Mouse (Mus musculus) limb, embryonic 14.5 days (tissue): Measurements from ENCODE around the gene Sgca. TPM values are rescaled to one million over a fixed set of nuclear protein-coding genes. Genes with fewer than 3 reads are reported as not detected.

Experiments used
- ATAC-seq: fragments of 200-750 bp; cut with Nextera tagmentation; 2 replicates; pipeline ENCODE4 v1.8.0; 2017; ENCODE audit warnings: low read depth, moderate number of reproducible peaks, moderate TSS enrichment; ENCODE audit not compliant: low FRiP score
- DNase-seq: peaks from one replicate; pipeline ENCODE4 v3.0.0-alpha.2; 2015; ENCODE audit warnings: low spot score
- H3K27ac ChIP-seq: fragments of 300-500 bp; sonication (generic); replicated peaks from 2 replicates; pipeline ENCODE4 v1.5.1; 2014; ENCODE audit warnings: low read depth, mild to moderate bottlenecking, low read length, moderate library complexity, mixed read lengths
- H3K27me3 ChIP-seq: fragments of 300-500 bp; sonication (generic); 2 replicates; pipeline ENCODE4 v1.6.1; 2014; ENCODE audit warnings: low read length, mixed read lengths; ENCODE audit not compliant: control insufficient read depth, insufficient read depth
- H3K36me3 ChIP-seq: fragments of 300-500 bp; sonication (generic); 2 replicates; pipeline ENCODE4 v1.6.1; 2014; ENCODE audit warnings: mild to moderate bottlenecking, low read length, moderate library complexity, mixed read lengths; ENCODE audit not compliant: control insufficient read depth, insufficient read depth
- H3K4me1 ChIP-seq: fragments of 300-500 bp; sonication (generic); 2 replicates; pipeline ENCODE4 v1.6.1; 2014; ENCODE audit warnings: antibody characterized with exemption, low read length, mixed read lengths; ENCODE audit not compliant: control insufficient read depth, insufficient read depth
- H3K4me2 ChIP-seq: fragments of 300-500 bp; sonication (generic); replicated peaks from 2 replicates; pipeline ENCODE4 v1.6.1; 2014; ENCODE audit warnings: low read depth, mild to moderate bottlenecking, low read length, moderate library complexity; ENCODE audit not compliant: severe bottlenecking
- H3K4me3 ChIP-seq: fragments of 300-500 bp; sonication (generic); replicated peaks from 2 replicates; pipeline ENCODE4 v1.5.1; 2014; ENCODE audit warnings: low read length
- H3K9ac ChIP-seq: fragments of 300-500 bp; sonication (generic); 2 replicates; pipeline ENCODE4 v1.6.1; 2014; ENCODE audit warnings: mild to moderate bottlenecking, low read depth, low read length, moderate library complexity; ENCODE audit not compliant: severe bottlenecking
- H3K9me3 ChIP-seq: fragments of 300-500 bp; sonication (generic); 2 replicates; pipeline ENCODE4 v1.6.1; 2016; ENCODE audit warnings: low read length; ENCODE audit not compliant: control insufficient read depth
- POLR2A ChIP-seq: fragments of 200-500 bp; IDR thresholded peaks from 2 replicates; pipeline ENCODE4 v1.8.0; 2012; ENCODE audit warnings: inconsistent platforms, mild to moderate bottlenecking, moderate library complexity, borderline replicate concordance; ENCODE audit not compliant: insufficient read depth, insufficient read length; ENCODE audit errors: extremely low read depth
- WGBS: fragments of 180-500 bp; shearing (Covaris S2); extraction: QIAGEN DNeasy Blood & Tissue Kit; methylation state at CpG from one replicate; pipeline ENCODE4 v1.1.7; 2014; 5-methylcytosine and 5-hydroxymethylcytosine counted together
- polyA plus RNA-seq, 2 experiments: library from polyadenylated mRNA; depleted of rRNA in 1 of 2; stranded (reverse) in 1 of 2; unstranded in 1 of 2; fragments of >200 nt; fragmentation: Nextera tagmentation in 1 of 2; extraction: Ambion mirVana in 1 of 2; gene quantifications; 2 replicates each; pipeline versions ENCODE4 v1.2.1 to v1.2.3; 2012 to 2014

Sgca gene
- polyA plus RNA-seq, 2 experiments: 10.2 to 32.9 TPM

DNA sequence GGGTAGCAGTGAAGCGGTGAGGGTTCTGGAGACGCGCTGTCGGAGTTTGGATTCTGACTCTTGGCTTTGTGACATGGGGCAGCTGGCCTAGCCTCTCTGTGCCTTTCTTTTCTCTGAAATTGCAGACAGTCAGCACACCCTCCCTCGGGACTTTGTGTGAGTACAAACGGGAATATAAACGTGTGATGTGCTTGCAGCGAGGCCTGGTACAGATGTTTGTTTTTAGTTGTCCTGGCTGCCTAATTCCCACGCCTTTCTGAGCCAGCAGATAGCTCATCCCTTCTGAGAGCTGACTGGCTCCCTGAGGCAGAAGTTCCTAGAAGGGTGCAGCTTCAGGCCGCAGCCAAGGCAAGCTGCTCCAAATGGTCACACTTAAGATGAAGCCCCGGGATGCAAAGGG, 49.7 kb downstream of the Sgca start:
- no peak for ATAC-seq
- DNase-seq: no peak
- no peak overlapping the region for H3K4me2 ChIP-seq
- H3K4me1 ChIP-seq: peaks cover 33% of the 10 kb centered on the region
- no peaks in the 10 kb centered on the region for H3K9me3 ChIP-seq
- no peaks in the 10 kb centered on the region for H3K27me3 ChIP-seq
- H3K36me3 ChIP-seq: no peaks in the 10 kb centered on the region
- no peak overlapping the region for H3K4me3 ChIP-seq
- no peak overlapping the region for H3K9ac ChIP-seq
- WGBS: 53% methylated on average over 11 of the region's 11 CpGs
- H3K27ac ChIP-seq: no peak overlapping the region
- no peak for TF ChIP-seq POLR2A

DNA sequence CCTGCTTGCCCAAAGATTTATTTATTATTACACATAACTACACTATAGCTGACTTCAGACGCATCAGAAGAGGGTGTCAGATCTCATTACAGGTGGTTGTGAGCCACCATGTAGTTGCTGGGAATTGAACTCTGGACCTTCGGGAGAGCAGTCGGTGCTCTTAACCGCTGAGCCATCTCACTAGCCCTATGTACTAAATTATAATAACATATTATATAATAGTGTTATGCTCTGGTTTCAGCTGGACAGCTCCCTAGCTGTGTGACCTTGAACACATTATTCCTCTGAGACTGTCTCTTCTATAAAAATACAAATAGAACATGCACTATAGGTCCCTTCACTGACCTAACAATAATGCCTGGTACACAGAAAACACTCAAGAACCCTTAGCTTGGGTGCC, 51.1 kb downstream of the Sgca start:
- peaks cover 27% of the 10 kb centered on the region for H3K4me1 ChIP-seq
- no peak overlapping the region for H3K9ac ChIP-seq
- no peak overlapping the region for H3K27ac ChIP-seq
- TF ChIP-seq POLR2A: no peak
- no peak overlapping the region for H3K4me2 ChIP-seq
- H3K36me3 ChIP-seq: no peaks in the 10 kb centered on the region
- ATAC-seq (no peak), DNase-seq (no peak)
- WGBS: 95% methylated on average over 4 of the region's 4 CpGs
- no peaks in the 10 kb centered on the region for H3K27me3 ChIP-seq
- no peak overlapping the region for H3K4me3 ChIP-seq
- H3K9me3 ChIP-seq: no peaks in the 10 kb centered on the region

DNA sequence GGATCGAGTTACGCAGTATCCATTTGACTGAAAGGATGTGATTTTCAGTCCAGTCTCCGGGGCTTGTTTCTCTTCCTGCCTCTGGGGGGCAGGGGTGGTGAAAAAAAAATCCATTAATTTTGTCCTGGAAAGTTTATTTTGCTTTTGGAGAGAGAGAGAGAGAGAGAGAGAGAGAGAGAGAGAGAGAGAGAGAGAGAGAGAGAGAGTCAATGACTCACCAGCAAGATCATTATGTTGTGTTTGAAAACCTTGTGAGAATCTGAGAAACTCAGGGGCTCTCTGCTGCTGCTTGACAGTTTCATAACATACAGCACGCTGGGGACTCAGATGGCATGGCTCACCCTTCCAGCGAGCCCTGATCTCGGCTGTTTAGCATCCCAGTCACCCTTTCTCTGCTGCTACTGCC, 55.1 kb downstream of the Sgca start:
- Histone ChIP-seq H3K4me2 (no peak overlapping the region), H3K27ac (no peak overlapping the region), H3K27me3 (no peaks in the 10 kb centered on the region), H3K4me3 (no peak overlapping the region), H3K4me1 (peaks cover 18% of the 10 kb centered on the region), H3K9me3 (no peaks in the 10 kb centered on the region), H3K9ac (no peak overlapping the region), H3K36me3 (no peaks in the 10 kb centered on the region)
- 27% methylated on average over 6 of the region's 6 CpGs for WGBS
- no peak for TF ChIP-seq POLR2A
- DNase-seq (no peak), ATAC-seq (no peak)

DNA sequence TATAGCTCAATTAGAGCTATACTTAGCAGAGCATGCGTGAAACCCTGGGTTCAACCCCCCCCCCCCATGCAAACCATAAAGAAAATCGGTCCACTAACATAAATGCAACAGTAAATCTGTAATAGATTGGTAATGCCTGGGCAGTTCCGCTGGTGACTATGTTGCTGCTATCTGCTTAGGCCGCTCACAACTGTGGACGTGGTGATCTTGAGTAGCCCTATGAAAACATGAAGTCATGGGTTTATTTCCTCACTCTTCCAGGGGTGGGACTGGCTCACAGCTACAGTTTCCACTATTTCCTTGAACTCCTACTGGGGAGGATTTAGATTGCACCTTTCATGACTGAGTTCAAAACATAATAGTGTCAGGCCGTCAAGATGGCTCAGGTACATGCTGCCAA, 58.4 kb downstream of the Sgca start:
- TF ChIP-seq POLR2A: no peak
- Histone ChIP-seq H3K4me1 (peaks cover 34% of the 10 kb centered on the region), H3K9me3 (no peaks in the 10 kb centered on the region), H3K36me3 (no peaks in the 10 kb centered on the region), H3K27me3 (no peaks in the 10 kb centered on the region), H3K27ac (peak overlapping the region; percentile 67), H3K4me2 (0 out of 2 replicates have a peak overlapping the region, but pooled peaks have one; percentile 6), H3K9ac (no peak overlapping the region), H3K4me3 (no peak overlapping the region)
- DNase-seq (peak; percentile 17), ATAC-seq (peak; percentile 42; the same call in 1 of the 2 replicates)
- WGBS: 45% methylated on average over 6 of the region's 6 CpGs

DNA sequence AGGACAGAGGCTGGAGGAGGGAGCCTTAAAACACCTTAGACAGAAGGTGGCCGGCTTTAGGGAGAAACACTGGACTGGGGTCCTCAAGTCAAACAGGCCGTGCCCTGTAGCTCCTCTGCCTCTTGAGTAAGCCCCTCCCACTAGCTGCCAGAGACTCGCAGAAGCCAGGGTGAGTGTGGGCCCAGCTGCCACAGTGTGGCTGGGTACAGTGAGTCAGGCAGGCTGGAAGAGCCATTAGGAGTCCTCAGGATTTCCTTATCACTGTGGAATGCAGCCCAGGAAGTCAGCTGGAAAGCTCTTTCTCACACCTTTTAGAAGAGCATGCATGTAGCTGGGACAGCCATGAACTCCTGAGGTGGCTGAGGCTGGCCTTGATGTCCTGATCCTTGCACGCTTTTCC, 59.6 kb downstream of the Sgca start:
- Histone ChIP-seq H3K4me3 (no peak overlapping the region), H3K4me2 (no peak overlapping the region), H3K9me3 (no peaks in the 10 kb centered on the region), H3K27ac (peak overlapping the region; percentile 67), H3K4me1 (peaks cover 34% of the 10 kb centered on the region), H3K9ac (no peak overlapping the region), H3K27me3 (no peaks in the 10 kb centered on the region), H3K36me3 (no peaks in the 10 kb centered on the region)
- peak; percentile 56 for DNase-seq
- ATAC-seq: peak; percentile 53; the same call in 1 of the 2 replicates
- no peak for TF ChIP-seq POLR2A
- 33% methylated on average over 4 of the region's 4 CpGs for WGBS
